Mouse (Mus musculus) liver, embryonic 12.5 days (tissue): ENCODE results near the gene Adipor2. TPM values are rescaled to one million over a fixed set of nuclear protein-coding genes. Genes with fewer than 3 reads are reported as not detected.

Experiments used
- polyA plus RNA-seq: library from polyadenylated mRNA; unstranded; fragments of >200 nt; fragmentation: Nextera tagmentation; extraction: Ambion mirVana; gene quantifications from 2 replicates; pipeline ENCODE4 v1.2.1, GENCODE M21; 2016

Adipor2 gene
- polyA plus RNA-seq, 1 experiment from 2014 or later = 30.2 TPM

Other genes with a start within 250 kb of the Adipor2 start
- gene Dcp1b, start 242.5 kb downstream of the Adipor2 start, polyA plus RNA-seq = 4.2 and 4.8 TPM in 2 replicates
- gene Cacna1c, start 221.3 kb downstream of the Adipor2 start, polyA plus RNA-seq = 0.49 and 0.64 TPM in 2 replicates
- 0.05 TPM in 1 of 2 replicates, not detected in the other for gene Cacna2d4, start 181.2 kb downstream of the Adipor2 start, polyA plus RNA-seq
- gene Lrtm2, start 86.9 kb downstream of the Adipor2 start, polyA plus RNA-seq = not detected in 2 replicates
- 3.2 and 3.4 TPM in 2 replicates for gene Fbxl14, start 62.0 kb upstream of the Adipor2 start, polyA plus RNA-seq
- gene Wnt5b, start 126.6 kb upstream of the Adipor2 start, polyA plus RNA-seq = 1.1 and 1.5 TPM in 2 replicates